Comparison of ENCODE assay signal across 17 mouse cellular contexts in genomic region chr2:117988396-117989173, GRCm38 (mm10).
DNase-seq lines count a peak whose midpoint lies in the region; ATAC-seq and TF ChIP-seq lines count a peak whose summit lies in the region.
"Had no signal": no experiment of that assay in that cellular context is flagged by ENCODE, and none has a peak within 500 bp of the region (broad histone marks: within the 10 kb centered on the region; RNA-seq: fewer than 3 reads in every experiment).

No protein-coding gene starts in this region.

- no peak overlapping the region for H3K4me3 ChIP-seq in midbrain, embryonic 11.5 days (ENCODE audit: low read depth, low read length)
- H3K4me3 ChIP-seq in midbrain, postnatal 0 days (ENCODE audit: low read depth, low read length): no peak overlapping the region
- no peak overlapping the region for H3K4me3 ChIP-seq in embryonic facial prominence, embryonic 14.5 days (ENCODE audit: low read depth, low read length)
- H3K4me3 ChIP-seq in stomach, embryonic 14.5 days (ENCODE audit: low read depth, low read length): no peak overlapping the region
- H3K4me3 ChIP-seq: forebrain, embryonic 10.5 days; heart, embryonic 12.5 days; midbrain, embryonic 13.5 days had no signal

- no peaks in the 10 kb centered on the region for H3K4me1 ChIP-seq in midbrain, embryonic 11.5 days (ENCODE audit: control insufficient read depth, insufficient read depth, low read length)
- no peaks in the 10 kb centered on the region for H3K4me1 ChIP-seq in midbrain, postnatal 0 days (ENCODE audit: insufficient read depth, low read length)
- peaks cover 14% of the 10 kb centered on the region for H3K4me1 ChIP-seq in embryonic facial prominence, embryonic 14.5 days (ENCODE audit: control insufficient read depth, insufficient read depth, low read length)
- no peaks in the 10 kb centered on the region for H3K4me1 ChIP-seq in stomach, embryonic 14.5 days (ENCODE audit: control insufficient read depth, insufficient read depth, low read length)

- no peaks in the 10 kb centered on the region for H3K9me3 ChIP-seq in midbrain, embryonic 11.5 days (ENCODE audit: control insufficient read depth, low read length)
- H3K9me3 ChIP-seq in midbrain, postnatal 0 days (ENCODE audit: low read length): no peaks in the 10 kb centered on the region
- no peaks in the 10 kb centered on the region for H3K9me3 ChIP-seq in embryonic facial prominence, embryonic 14.5 days (ENCODE audit: control insufficient read depth, low read length)
- H3K9me3 ChIP-seq in stomach, embryonic 14.5 days (ENCODE audit: control insufficient read depth, low read depth, low read length): no peaks in the 10 kb centered on the region
- H3K9me3 ChIP-seq: forebrain, embryonic 10.5 days; heart, embryonic 12.5 days; midbrain, embryonic 13.5 days had no signal

- no peak for ATAC-seq in midbrain, embryonic 11.5 days (ENCODE audit: low FRiP score)
- no peak for ATAC-seq in midbrain, postnatal 0 days (ENCODE audit: low FRiP score)
- peak; percentile 67 for ATAC-seq in embryonic facial prominence, embryonic 14.5 days (ENCODE audit: low read depth)
- no peak for ATAC-seq in stomach, embryonic 14.5 days (ENCODE audit: insufficient number of reproducible peaks, insufficient read depth, low FRiP score, low read depth)
- ATAC-seq: inflammation-experienced regulatory T-cells, adult 6 months; midbrain, embryonic 13.5 days had no signal

- no peak overlapping the region for H3K27ac ChIP-seq in midbrain, embryonic 11.5 days (ENCODE audit: low read depth, low read length)
- H3K27ac ChIP-seq in midbrain, postnatal 0 days (ENCODE audit: low read depth, low read length): no peak overlapping the region
- peak overlapping the region; percentile 34 for H3K27ac ChIP-seq in embryonic facial prominence, embryonic 14.5 days (replicated peaks; ENCODE audit: low read depth, low read length)
- H3K27ac ChIP-seq in stomach, embryonic 14.5 days (ENCODE audit: low read length): peak overlapping the region; percentile 53; the same call in 1 of the 2 replicates
- H3K27ac ChIP-seq: forebrain, embryonic 10.5 days; midbrain, embryonic 13.5 days had no signal

- no peaks in the 10 kb centered on the region for H3K36me3 ChIP-seq in midbrain, embryonic 11.5 days (ENCODE audit: control insufficient read depth, insufficient read depth, low read length)
- no peaks in the 10 kb centered on the region for H3K36me3 ChIP-seq in midbrain, postnatal 0 days (ENCODE audit: insufficient read depth, low read length)
- H3K36me3 ChIP-seq in embryonic facial prominence, embryonic 14.5 days (ENCODE audit: control insufficient read depth, insufficient read depth, low read length): no peaks in the 10 kb centered on the region
- no peaks in the 10 kb centered on the region for H3K36me3 ChIP-seq in stomach, embryonic 14.5 days (ENCODE audit: control insufficient read depth, insufficient read depth, low read length)
- H3K36me3 ChIP-seq: forebrain, embryonic 10.5 days; heart, embryonic 12.5 days; midbrain, embryonic 13.5 days had no signal

- H3K9ac ChIP-seq in midbrain, embryonic 11.5 days (ENCODE audit: low read length): no peak overlapping the region
- no peak overlapping the region for H3K9ac ChIP-seq in midbrain, postnatal 0 days (replicated peaks; ENCODE audit: low read length, poor library complexity, severe bottlenecking)
- no peak overlapping the region for H3K9ac ChIP-seq in embryonic facial prominence, embryonic 14.5 days (ENCODE audit: low read depth, low read length)
- no peak overlapping the region for H3K9ac ChIP-seq in stomach, embryonic 14.5 days (replicated peaks; ENCODE audit: low read depth, low read length)
- H3K9ac ChIP-seq: heart, embryonic 12.5 days; midbrain, embryonic 13.5 days had no signal

- DNase-seq in embryo, embryonic 10 days (ENCODE audit: low spot score): peak; percentile 12
- no peak for DNase-seq in embryo, embryonic 10.5 days (ENCODE audit: low spot score)
- peak; percentile 81 for DNase-seq in midbrain, embryonic 11.5 days (ENCODE audit: low spot score, missing footprints)
- no peak for DNase-seq in midbrain, postnatal 0 days (ENCODE audit: low spot score)
- DNase-seq in embryonic facial prominence, embryonic 14.5 days (ENCODE audit: low spot score): peak; percentile 85
- no peak for DNase-seq in urinary bladder, postnatal 10 days (ENCODE audit: low spot score)
- no peak for DNase-seq in layer of hippocampus, adult 9-10 months (ENCODE audit: low spot score)
- DNase-seq: cerebellum, adult 18-20 months; gastrocnemius, postnatal 36 days; lung, postnatal 4 days; right cerebral cortex, postnatal 14 days; thymus, postnatal 4 days had no signal

- WGBS in midbrain, embryonic 11.5 days: 74% methylated on average over 11 of the region's 11 CpGs
- 59% methylated on average over 11 of the region's 11 CpGs for WGBS in midbrain, postnatal 0 days
- WGBS in embryonic facial prominence, embryonic 14.5 days: 30% methylated on average over 11 of the region's 11 CpGs
- 25% methylated on average over 11 of the region's 11 CpGs for WGBS in stomach, embryonic 14.5 days

- no peak for TF ChIP-seq CTCF in midbrain, postnatal 0 days (IDR thresholded peaks at IDR 0.05)

- H3K4me2 ChIP-seq in midbrain, embryonic 11.5 days: no peak overlapping the region
- H3K4me2 ChIP-seq in midbrain, postnatal 0 days (ENCODE audit: low read depth, low read length, poor library complexity, severe bottlenecking): no peak overlapping the region
- no peak overlapping the region for H3K4me2 ChIP-seq in embryonic facial prominence, embryonic 14.5 days (ENCODE audit: low read depth, low read length)
- no peak overlapping the region for H3K4me2 ChIP-seq in stomach, embryonic 14.5 days (replicated peaks; ENCODE audit: low read depth, low read length)
- H3K4me2 ChIP-seq: heart, embryonic 12.5 days; midbrain, embryonic 13.5 days had no signal

- no peaks in the 10 kb centered on the region for H3K27me3 ChIP-seq in midbrain, embryonic 11.5 days (ENCODE audit: control insufficient read depth, insufficient read depth, low read length)
- no peaks in the 10 kb centered on the region for H3K27me3 ChIP-seq in midbrain, postnatal 0 days (ENCODE audit: insufficient read depth, low read length)
- no peaks in the 10 kb centered on the region for H3K27me3 ChIP-seq in embryonic facial prominence, embryonic 14.5 days (replicated peaks; ENCODE audit: control insufficient read depth, insufficient read depth, low read length)
- no peaks in the 10 kb centered on the region for H3K27me3 ChIP-seq in stomach, embryonic 14.5 days (ENCODE audit: control insufficient read depth, insufficient read depth, low read length)
- H3K27me3 ChIP-seq: heart, embryonic 12.5 days; midbrain, embryonic 13.5 days had no signal

Comparison
In these comparisons a context has a peak if more than half of its experiments do, and no peak if none do; other contexts are left out.
1. DNase-seq: peak in embryo, embryonic 10 days (single experiment), midbrain, embryonic 11.5 days (single experiment) and embryonic facial prominence, embryonic 14.5 days (single experiment); none in embryo, embryonic 10.5 days (single experiment), midbrain, postnatal 0 days (single experiment), urinary bladder, postnatal 10 days (single experiment) and layer of hippocampus, adult 9-10 months (single experiment).
2. H3K27ac ChIP-seq: peak in embryonic facial prominence, embryonic 14.5 days (single experiment) and stomach, embryonic 14.5 days (single experiment); none in midbrain, embryonic 11.5 days (single experiment) and midbrain, postnatal 0 days (single experiment).